Comparison of ENCODE assay signal across 18 mouse cellular contexts in the genomic region with DNA sequence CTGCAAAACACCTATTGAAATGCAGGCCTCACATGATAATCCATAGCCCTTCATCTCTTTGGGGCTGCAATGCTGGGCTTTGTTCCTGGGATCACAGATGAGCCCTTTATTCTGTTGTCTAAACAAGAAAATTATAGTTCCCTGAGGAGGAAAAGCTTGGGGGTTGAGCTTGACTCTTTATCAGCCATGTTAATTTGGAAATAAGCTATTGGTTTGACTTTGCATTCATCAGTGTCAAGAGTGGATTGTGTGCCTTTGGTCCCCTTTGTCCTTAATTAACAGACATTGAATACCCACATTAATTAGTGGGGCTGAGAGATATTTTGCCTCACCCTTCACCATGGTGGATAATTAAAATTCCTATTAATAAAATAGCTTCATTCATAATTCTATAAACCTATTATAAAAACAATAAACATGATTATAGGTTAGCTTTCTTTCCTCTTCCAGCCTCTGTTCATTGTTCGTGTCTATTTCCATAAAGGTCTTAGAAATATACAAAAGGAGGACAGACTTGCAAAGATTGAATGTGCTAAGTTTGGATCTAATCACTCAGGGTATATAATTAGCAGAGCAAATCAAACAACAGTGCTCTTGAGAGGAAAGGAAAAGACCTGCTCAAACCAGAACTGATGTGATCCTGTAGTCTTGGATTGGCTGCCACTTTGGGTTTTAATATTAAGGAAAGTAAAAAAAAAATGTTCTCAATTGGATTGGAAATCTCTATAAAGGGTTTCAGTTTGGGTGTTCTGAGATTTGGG.
DNase-seq lines count a peak whose midpoint lies in the region; ATAC-seq lines count a peak whose summit lies in the region.
"Had no signal": no experiment of that assay in that cellular context is flagged by ENCODE, and none has a peak within 500 bp of the region (broad histone marks: within the 10 kb centered on the region; RNA-seq: fewer than 3 reads in every experiment).

No protein-coding gene starts in this region.

- no peaks in the 10 kb centered on the region for H3K27me3 ChIP-seq in embryonic facial prominence, embryonic 14.5 days (replicated peaks; ENCODE audit: control insufficient read depth, insufficient read depth, low read length)
- no peaks in the 10 kb centered on the region for H3K27me3 ChIP-seq in embryonic facial prominence, embryonic 10.5 days (replicated peaks; ENCODE audit: low read depth, poor library complexity, severe bottlenecking)
- no peaks in the 10 kb centered on the region for H3K27me3 ChIP-seq in neural tube, embryonic 12.5 days (replicated peaks)
- no peaks in the 10 kb centered on the region for H3K27me3 ChIP-seq in midbrain, embryonic 15.5 days (replicated peaks)
- H3K27me3 ChIP-seq: hindbrain, embryonic 15.5 days had no signal

- no peak overlapping the region for H3K4me2 ChIP-seq in embryonic facial prominence, embryonic 14.5 days (ENCODE audit: low read depth, low read length)
- no peak overlapping the region for H3K4me2 ChIP-seq in neural tube, embryonic 12.5 days (replicated peaks)
- H3K4me2 ChIP-seq in midbrain, embryonic 15.5 days: no peak overlapping the region
- H3K4me2 ChIP-seq: hindbrain, embryonic 15.5 days had no signal

- no peak overlapping the region for H3K27ac ChIP-seq in embryonic facial prominence, embryonic 14.5 days (replicated peaks; ENCODE audit: low read depth, low read length)
- no peak overlapping the region for H3K27ac ChIP-seq in embryonic facial prominence, embryonic 10.5 days (replicated peaks)
- peak overlapping the region; percentile 26; the same call in 1 of the 2 replicates for H3K27ac ChIP-seq in neural tube, embryonic 12.5 days
- H3K27ac ChIP-seq in midbrain, embryonic 15.5 days: peak overlapping the region; percentile 9; the same call in 1 of the 2 replicates
- H3K27ac ChIP-seq: hindbrain, embryonic 15.5 days; left cerebral cortex, adult 2 months; limb, embryonic 10.5 days; liver, embryonic 14.5 days had no signal

- no peaks in the 10 kb centered on the region for H3K9me3 ChIP-seq in embryonic facial prominence, embryonic 14.5 days (ENCODE audit: control insufficient read depth, low read length)
- H3K9me3 ChIP-seq in embryonic facial prominence, embryonic 10.5 days: no peaks in the 10 kb centered on the region
- H3K9me3 ChIP-seq in neural tube, embryonic 12.5 days: no peaks in the 10 kb centered on the region
- no peaks in the 10 kb centered on the region for H3K9me3 ChIP-seq in midbrain, embryonic 15.5 days
- H3K9me3 ChIP-seq: hindbrain, embryonic 15.5 days; limb, embryonic 10.5 days had no signal

- H3K9ac ChIP-seq in embryonic facial prominence, embryonic 14.5 days (ENCODE audit: low read depth, low read length): no peak overlapping the region
- H3K9ac ChIP-seq in neural tube, embryonic 12.5 days: no peak overlapping the region
- H3K9ac ChIP-seq in midbrain, embryonic 15.5 days: no peak overlapping the region
- H3K9ac ChIP-seq: hindbrain, embryonic 15.5 days; liver, embryonic 14.5 days had no signal

- H3K36me3 ChIP-seq in embryonic facial prominence, embryonic 14.5 days (ENCODE audit: control insufficient read depth, insufficient read depth, low read length): no peaks in the 10 kb centered on the region
- H3K36me3 ChIP-seq in embryonic facial prominence, embryonic 10.5 days (replicated peaks): no peaks in the 10 kb centered on the region
- no peaks in the 10 kb centered on the region for H3K36me3 ChIP-seq in neural tube, embryonic 12.5 days
- H3K36me3 ChIP-seq in midbrain, embryonic 15.5 days (replicated peaks): no peaks in the 10 kb centered on the region
- H3K36me3 ChIP-seq: hindbrain, embryonic 15.5 days; limb, embryonic 10.5 days had no signal

- ATAC-seq in embryonic facial prominence, embryonic 14.5 days (ENCODE audit: low read depth): no peak; the same call in 1 of the 2 replicates
- peak; percentile 88 for ATAC-seq in neural tube, embryonic 12.5 days (ENCODE audit: low FRiP score, low read depth)
- ATAC-seq in midbrain, embryonic 15.5 days (replicated peaks): peak; percentile 54

- no peaks in the 10 kb centered on the region for H3K4me1 ChIP-seq in embryonic facial prominence, embryonic 14.5 days (ENCODE audit: control insufficient read depth, insufficient read depth, low read length)
- H3K4me1 ChIP-seq in embryonic facial prominence, embryonic 10.5 days: no peaks in the 10 kb centered on the region
- H3K4me1 ChIP-seq in neural tube, embryonic 12.5 days: no peaks in the 10 kb centered on the region
- H3K4me1 ChIP-seq in midbrain, embryonic 15.5 days: no peaks in the 10 kb centered on the region
- H3K4me1 ChIP-seq: limb, embryonic 10.5 days had no signal

- no peak overlapping the region for H3K4me3 ChIP-seq in embryonic facial prominence, embryonic 14.5 days (ENCODE audit: low read depth, low read length)
- no peak overlapping the region for H3K4me3 ChIP-seq in embryonic facial prominence, embryonic 10.5 days
- no peak overlapping the region for H3K4me3 ChIP-seq in neural tube, embryonic 12.5 days
- H3K4me3 ChIP-seq in midbrain, embryonic 15.5 days: no peak overlapping the region
- H3K4me3 ChIP-seq: hindbrain, embryonic 15.5 days; left cerebral cortex, adult 2 months; limb, embryonic 10.5 days; myocyte had no signal

- WGBS in embryonic facial prominence, embryonic 14.5 days: 65% methylated on average over 1 of the region's 1 CpGs
- 71% methylated on average over 1 of the region's 1 CpGs for WGBS in embryonic facial prominence, embryonic 10.5 days
- WGBS in neural tube, embryonic 12.5 days: 47% methylated on average over 1 of the region's 1 CpGs
- 33% methylated on average over 1 of the region's 1 CpGs for WGBS in midbrain, embryonic 15.5 days

- DNase-seq in embryonic facial prominence, embryonic 14.5 days (ENCODE audit: low spot score): peak; percentile 1
- no peak for DNase-seq in embryonic facial prominence, embryonic 10.5 days (ENCODE audit: low spot score)
- no peak for DNase-seq in neural tube, embryonic 10.5 days (ENCODE audit: extremely low spot score, low spot score)
- DNase-seq in cerebellum, adult 8-10 months: no peak
- DNase-seq in ovary, postnatal 14 days (ENCODE audit: low spot score): no peak
- DNase-seq: adrenal gland, postnatal 10 days; cerebellum, adult 11-12 months; gastrocnemius, postnatal 10 days; kidney, adult 18-20 months; kidney, postnatal 10 days; thymus, postnatal 36 days had no signal

Comparison
In these comparisons a context has a peak if more than half of its experiments do, and no peak if none do; other contexts are left out.
1. H3K27ac ChIP-seq: peak in neural tube, embryonic 12.5 days (single experiment) and midbrain, embryonic 15.5 days (single experiment); none in embryonic facial prominence, embryonic 14.5 days (single experiment) and embryonic facial prominence, embryonic 10.5 days (single experiment).